Mouse (Mus musculus): Measurements from ENCODE around the gene Pla2g2d.

Pla2g2d gene

GRCm38 (mm10) chr4:138825751-138826567 is 50.4 kb downstream of the Pla2g2d start:
- no peak for DNase-seq (ENCODE audit: low read depth, low spot score)

- no peak for DNase-seq (ENCODE audit: low read depth, low spot score)
These were observed 51.6 kb downstream of the Pla2g2d start for GRCm38 (mm10) chr4:138827147-138827546.
